11 mouse cellular contexts compared by ENCODE assay signal in genomic region chr8:83681099-83681498, GRCm38 (mm10). TPM values are rescaled to one million over a fixed set of nuclear protein-coding genes. Genes with fewer than 3 reads are reported as not detected.
DNase-seq lines count a peak whose midpoint lies in the region; ATAC-seq and TF ChIP-seq lines count a peak whose summit lies in the region.
"Had no signal": no experiment of that assay in that cellular context is flagged by ENCODE, and none has a peak within 500 bp of the region (broad histone marks: within the 10 kb centered on the region; RNA-seq: fewer than 3 reads in every experiment).

No protein-coding gene starts in this region.

- H3K36me3 ChIP-seq in heart, embryonic 16.5 days (ENCODE audit: control insufficient read depth, insufficient read depth), result peaks cover 47% of the 10 kb centered on the region
- peaks cover 86% of the 10 kb centered on the region for H3K36me3 ChIP-seq in limb, embryonic 12.5 days
- H3K36me3 ChIP-seq in stomach, postnatal 0 days (ENCODE audit: control insufficient read depth, insufficient read depth, low read length), result peaks cover 28% of the 10 kb centered on the region

- no peak for DNase-seq in heart, postnatal 25 days (ENCODE audit: low spot score)
- DNase-seq in lung, postnatal 10 days, result peak; percentile 63
- DNase-seq in lung, adult 18-20 months, result no peak
- DNase-seq in stomach, postnatal 0 days (ENCODE audit: low spot score), result no peak
- DNase-seq in layer of hippocampus, adult 18-20 months (ENCODE audit: low spot score in 2 of 2), result no peak
- DNase-seq: right cerebral cortex, postnatal 25 days; thymus, postnatal 25 days had no signal

- 30% methylated on average over 6 of the region's 6 CpGs for WGBS in heart, embryonic 16.5 days
- WGBS in limb, embryonic 12.5 days, result 12% methylated on average over 6 of the region's 6 CpGs
- 22% methylated on average over 6 of the region's 6 CpGs for WGBS in stomach, postnatal 0 days

- H3K27me3 ChIP-seq in heart, embryonic 16.5 days (ENCODE audit: control insufficient read depth, insufficient read depth, low read length), result no peaks in the 10 kb centered on the region
- H3K27me3 ChIP-seq in limb, embryonic 12.5 days, result no peaks in the 10 kb centered on the region
- no peaks in the 10 kb centered on the region for H3K27me3 ChIP-seq in stomach, postnatal 0 days (ENCODE audit: control insufficient read depth, insufficient read depth, low read length)

- no peak for TF ChIP-seq EP300 in stomach, postnatal 0 days (optimal IDR thresholded peaks at IDR 0.05)

- H3K4me2 ChIP-seq in heart, embryonic 16.5 days (ENCODE audit: low read depth, low read length), result no peak overlapping the region; the same call in 1 of the 2 replicates
- peak overlapping the region; percentile 35 for H3K4me2 ChIP-seq in limb, embryonic 12.5 days
- H3K4me2 ChIP-seq in stomach, postnatal 0 days (replicated peaks; ENCODE audit: low read depth), result no peak overlapping the region

- no peak for ATAC-seq in heart, embryonic 16.5 days (replicated peaks; ENCODE audit: extremely low read depth, insufficient read depth, low FRiP score)
- no peak for ATAC-seq in limb, embryonic 12.5 days (ENCODE audit: insufficient number of reproducible peaks, insufficient read depth, low FRiP score, low TSS enrichment, low read depth)
- ATAC-seq in stomach, postnatal 0 days (ENCODE audit: low FRiP score, low TSS enrichment), result 0 out of 2 replicates have a peak, but pooled peaks have one; percentile 28
- no peak for ATAC-seq in activated CD4-positive, CD25-positive, alpha-beta regulatory T cell, adult 4 months
- ATAC-seq: hindbrain, embryonic 16.5 days had no signal

- H3K27ac ChIP-seq in heart, embryonic 16.5 days (ENCODE audit: low read length), result peak overlapping the region; percentile 61
- H3K27ac ChIP-seq in limb, embryonic 12.5 days, result peak overlapping the region; percentile 88
- H3K27ac ChIP-seq in stomach, postnatal 0 days (replicated peaks), result peak overlapping the region; percentile 30; the same call in 1 of the 2 replicates

- no peaks in the 10 kb centered on the region for H3K9me3 ChIP-seq in heart, embryonic 16.5 days (replicated peaks; ENCODE audit: control insufficient read depth, low read length)
- no peaks in the 10 kb centered on the region for H3K9me3 ChIP-seq in limb, embryonic 12.5 days
- no peaks in the 10 kb centered on the region for H3K9me3 ChIP-seq in stomach, postnatal 0 days (ENCODE audit: control insufficient read depth, low read length)

- H3K4me3 ChIP-seq in heart, embryonic 16.5 days (ENCODE audit: low read length), result no peak overlapping the region
- no peak overlapping the region for H3K4me3 ChIP-seq in limb, embryonic 12.5 days (replicated peaks)
- H3K4me3 ChIP-seq in stomach, postnatal 0 days (ENCODE audit: low read depth, low read length), result no peak overlapping the region

- no peak overlapping the region for H3K9ac ChIP-seq in heart, embryonic 16.5 days (ENCODE audit: low read length)
- no peak overlapping the region for H3K9ac ChIP-seq in limb, embryonic 12.5 days (replicated peaks)
- no peak overlapping the region for H3K9ac ChIP-seq in stomach, postnatal 0 days (ENCODE audit: low read length)

- peaks cover 4% of the 10 kb centered on the region for H3K4me1 ChIP-seq in heart, embryonic 16.5 days (ENCODE audit: control insufficient read depth, insufficient read depth, low read length)
- peaks cover 18% of the 10 kb centered on the region for H3K4me1 ChIP-seq in limb, embryonic 12.5 days (replicated peaks)
- no peaks in the 10 kb centered on the region for H3K4me1 ChIP-seq in stomach, postnatal 0 days (replicated peaks; ENCODE audit: control insufficient read depth, insufficient read depth)

- intact Hi-C loops in heart, postnatal 25 days (cut with DNase I), result no loop called here

- peak; percentile 33 for TF ChIP-seq CTCF in stomach, postnatal 0 days (IDR thresholded peaks at IDR 0.05; ENCODE audit: low read depth)

RNA-seq across cellular contexts. Expression of gene Ptger1, which starts 14.6 kb away (rescaled TPM):
- 0.43 and 0.69 TPM in 2 replicates for polyA plus RNA-seq in heart, embryonic 16.5 days (2015; fragmentation: Nextera tagmentation; extraction: Ambion mirVana)
- under 1 TPM; 0.25 to 0.34 TPM for total RNA-seq in heart, postnatal 25 days (2021)
- polyA plus RNA-seq in limb, embryonic 12.5 days (2016; fragmentation: Nextera tagmentation; extraction: Ambion mirVana), result 0.63 and 0.90 TPM in 2 replicates
- 5.6 and 5.9 TPM in 2 replicates for polyA plus RNA-seq in stomach, postnatal 0 days (2015; fragmentation: Nextera tagmentation; extraction: Ambion mirVana)
- under 1 TPM; 0.57 to 0.79 TPM for total RNA-seq in layer of hippocampus, adult 18-20 months (2021)
- 1 to 10 TPM in 1 of 2 experiments, under 1 TPM in 1; 0.93 to 1.1 TPM for polyA plus RNA-seq in activated CD4-positive, CD25-positive, alpha-beta regulatory T cell, adult 4 months (2017; shearing (Covaris generic))

RNA-seq across cellular contexts. Expression of gene Pkn1, which starts 17.9 kb away (rescaled TPM):
- 17.5 and 20.2 TPM in 2 replicates for polyA plus RNA-seq in heart, embryonic 16.5 days (2015; fragmentation: Nextera tagmentation; extraction: Ambion mirVana)
- total RNA-seq in heart, postnatal 25 days (2021), result 10 to 100 TPM; 58.6 to 58.8 TPM
- polyA plus RNA-seq in limb, embryonic 12.5 days (2016; fragmentation: Nextera tagmentation; extraction: Ambion mirVana), result 36.8 and 37.4 TPM in 2 replicates
- polyA plus RNA-seq in stomach, postnatal 0 days (2015; fragmentation: Nextera tagmentation; extraction: Ambion mirVana), result 14.4 and 16.2 TPM in 2 replicates
- 10 to 100 TPM; 43.5 to 46.1 TPM for total RNA-seq in layer of hippocampus, adult 18-20 months (2021)
- 10 to 100 TPM; 13.7 to 26.9 TPM for polyA plus RNA-seq in activated CD4-positive, CD25-positive, alpha-beta regulatory T cell, adult 4 months (2017; shearing (Covaris generic))

RNA-seq across cellular contexts. Expression of gene Gipc1, which starts 28.6 kb away (rescaled TPM):
- polyA plus RNA-seq in heart, embryonic 16.5 days (2015; fragmentation: Nextera tagmentation; extraction: Ambion mirVana), result 135 and 146 TPM in 2 replicates
- total RNA-seq in heart, postnatal 25 days (2021), result 10 to 100 TPM; 27.3 to 29.9 TPM
- 179 and 185 TPM in 2 replicates for polyA plus RNA-seq in limb, embryonic 12.5 days (2016; fragmentation: Nextera tagmentation; extraction: Ambion mirVana)
- polyA plus RNA-seq in stomach, postnatal 0 days (2015; fragmentation: Nextera tagmentation; extraction: Ambion mirVana), result 171 and 183 TPM in 2 replicates
- total RNA-seq in layer of hippocampus, adult 18-20 months (2021), result 10 to 100 TPM; 52.1 to 59.2 TPM
- polyA plus RNA-seq in activated CD4-positive, CD25-positive, alpha-beta regulatory T cell, adult 4 months (2017; shearing (Covaris generic)), result 10 to 100 TPM; 21.5 to 26.8 TPM

RNA-seq across cellular contexts. Expression of gene Ddx39, which starts 33.9 kb away (rescaled TPM):
- polyA plus RNA-seq in heart, embryonic 16.5 days (2015; fragmentation: Nextera tagmentation; extraction: Ambion mirVana), result 141 and 147 TPM in 2 replicates
- 10 to 100 TPM; 20.0 to 21.6 TPM for total RNA-seq in heart, postnatal 25 days (2021)
- 155 and 164 TPM in 2 replicates for polyA plus RNA-seq in limb, embryonic 12.5 days (2016; fragmentation: Nextera tagmentation; extraction: Ambion mirVana)
- polyA plus RNA-seq in stomach, postnatal 0 days (2015; fragmentation: Nextera tagmentation; extraction: Ambion mirVana), result 83.8 and 86.6 TPM in 2 replicates
- total RNA-seq in layer of hippocampus, adult 18-20 months (2021), result 10 to 100 TPM; 14.9 to 16.8 TPM
- 100 to 1,000 TPM; 164 to 195 TPM for polyA plus RNA-seq in activated CD4-positive, CD25-positive, alpha-beta regulatory T cell, adult 4 months (2017; shearing (Covaris generic))

Comparison
In these comparisons a context has a peak if more than half of its experiments do, and no peak if none do; other contexts are left out.
1. H3K27ac ChIP-seq: peak in every context shown above with its lines; median percentile 88 in limb, embryonic 12.5 days; 61 in heart, embryonic 16.5 days; 30 in stomach, postnatal 0 days.